Mouse (Mus musculus) kidney, postnatal 36 days (tissue): Measurements from ENCODE around the gene Kmt2b.

Source experiments
- DNase-seq, 2 experiments: peaks; one replicate each; pipeline ENCODE4 v3.0.0; 2021 to 2022; ENCODE audit warnings: mixed read lengths in 2 of 2

The Kmt2b gene

DNA sequence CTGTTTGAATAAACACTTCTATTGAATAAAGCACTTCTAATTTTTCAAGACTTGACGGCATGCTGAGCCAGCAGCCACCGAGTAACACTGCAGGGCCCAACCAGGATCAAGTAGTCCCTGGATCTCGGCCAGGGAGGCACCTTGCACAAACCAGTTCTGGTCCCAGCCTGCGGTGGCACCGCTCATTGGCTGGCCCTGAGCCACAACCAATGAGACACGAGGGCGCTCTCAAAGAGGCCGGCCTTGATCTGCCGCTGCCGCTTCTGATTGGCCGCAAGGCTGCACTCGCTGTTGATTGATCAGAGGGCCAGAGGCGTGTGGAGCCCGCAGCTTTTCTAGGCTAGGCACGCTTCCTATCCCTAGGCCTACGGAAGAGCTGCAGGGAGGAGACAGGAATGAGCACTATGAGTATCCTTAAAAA, 11.4 kb upstream of the Kmt2b start:
- peak; percentile 98 for DNase-seq

GRCm38 (mm10) chr7:30598786-30599185, 10.3 kb upstream of the Kmt2b start, which contains the start of gene Zbtb32:
Gene Zbtb32, minus strand, starts transcription at chr7:30598909.
- no peak for DNase-seq

DNA sequence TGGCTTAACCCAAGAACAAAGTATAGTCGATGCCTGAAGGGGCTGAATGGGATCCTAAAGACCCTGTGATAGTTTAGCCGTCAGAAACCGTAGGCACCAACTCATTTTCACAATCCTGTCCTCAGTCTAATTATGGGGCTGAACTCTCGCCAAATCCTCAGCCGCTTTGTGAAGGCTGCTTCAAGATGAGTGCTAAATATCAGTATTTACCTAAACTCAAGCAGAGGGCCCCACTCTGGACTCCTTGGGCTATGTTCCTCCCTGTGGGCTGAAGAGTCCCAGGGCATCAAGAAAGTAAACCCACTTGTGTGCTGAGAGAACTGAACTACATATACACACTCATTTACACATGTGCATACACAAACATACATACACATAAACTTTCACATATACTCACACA, 8.3 kb upstream of the Kmt2b start:
- no peak for DNase-seq

GRCm38 (mm10) chr7:30596093-30596492, 7.6 kb upstream of the Kmt2b start:
- no peak for DNase-seq

- DNase-seq, result no peak
These were observed 6.0 kb upstream of the Kmt2b start for GRCm38 (mm10) chr7:30594510-30595024.

DNA sequence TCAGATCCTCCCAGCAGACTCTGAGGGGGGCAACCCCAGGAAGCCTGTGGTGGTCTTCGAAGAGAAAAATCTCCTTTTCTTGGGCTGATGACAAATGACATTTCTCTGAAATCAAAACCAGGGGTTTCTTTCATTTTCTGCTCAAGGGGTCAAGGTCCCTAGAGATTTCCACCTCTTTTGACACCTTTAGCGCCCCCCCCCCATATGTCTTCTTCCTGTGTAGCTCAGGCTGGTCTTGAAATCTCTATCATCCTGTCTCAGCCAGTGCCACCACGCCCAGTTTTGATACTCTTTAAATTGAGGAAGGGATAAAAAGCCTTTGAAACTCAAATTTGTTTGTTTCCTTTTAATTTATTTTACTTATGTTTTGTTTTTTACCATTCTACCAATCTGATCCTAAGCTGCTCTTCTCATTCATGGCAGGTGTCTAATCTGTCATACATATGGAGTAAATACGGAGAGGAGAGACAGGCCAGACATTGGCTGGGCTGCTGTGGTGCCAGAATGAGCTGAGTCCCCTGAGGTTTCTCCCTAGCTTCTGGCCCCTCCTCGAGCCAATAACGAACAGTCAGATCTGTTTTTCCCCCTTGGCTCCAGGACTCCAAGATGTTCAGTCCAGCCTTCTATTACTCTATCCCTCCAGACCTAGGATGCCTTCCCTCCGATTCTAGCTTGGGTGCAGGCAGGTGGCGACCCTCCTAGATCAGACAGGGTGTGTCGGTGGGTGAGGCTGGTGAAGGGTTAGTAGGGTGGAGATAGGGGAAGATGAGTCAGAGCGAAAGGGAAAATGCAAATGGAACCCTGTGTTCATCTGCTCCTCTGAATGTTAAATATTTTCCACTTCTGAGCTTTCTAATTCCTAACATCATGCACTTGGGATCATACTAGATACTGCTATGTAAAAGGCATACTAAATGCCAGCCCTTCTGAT, 5.3 kb upstream of the Kmt2b start:
- no peak for DNase-seq

GRCm38 (mm10) chr7:30592772-30593423, 4.4 kb upstream of the Kmt2b start:
- no peak for DNase-seq

DNA sequence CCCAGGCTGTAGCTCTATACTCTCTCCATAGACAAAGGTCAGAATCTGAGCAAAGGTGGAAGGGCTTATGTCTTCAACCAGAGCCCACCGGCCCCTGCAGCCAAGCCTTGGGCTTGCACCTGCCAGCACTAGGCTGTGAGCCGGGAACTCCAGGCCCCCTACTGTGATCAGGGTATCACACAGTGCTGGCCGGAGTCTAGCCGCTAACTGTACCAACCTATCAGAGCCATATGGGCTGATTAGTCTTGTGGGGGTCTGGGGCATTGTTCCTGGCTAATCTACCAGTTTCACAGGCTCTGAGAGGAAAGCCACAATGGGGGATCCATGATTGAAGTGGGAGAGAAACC, 3.1 kb upstream of the Kmt2b start:
- no peak for DNase-seq

DNA sequence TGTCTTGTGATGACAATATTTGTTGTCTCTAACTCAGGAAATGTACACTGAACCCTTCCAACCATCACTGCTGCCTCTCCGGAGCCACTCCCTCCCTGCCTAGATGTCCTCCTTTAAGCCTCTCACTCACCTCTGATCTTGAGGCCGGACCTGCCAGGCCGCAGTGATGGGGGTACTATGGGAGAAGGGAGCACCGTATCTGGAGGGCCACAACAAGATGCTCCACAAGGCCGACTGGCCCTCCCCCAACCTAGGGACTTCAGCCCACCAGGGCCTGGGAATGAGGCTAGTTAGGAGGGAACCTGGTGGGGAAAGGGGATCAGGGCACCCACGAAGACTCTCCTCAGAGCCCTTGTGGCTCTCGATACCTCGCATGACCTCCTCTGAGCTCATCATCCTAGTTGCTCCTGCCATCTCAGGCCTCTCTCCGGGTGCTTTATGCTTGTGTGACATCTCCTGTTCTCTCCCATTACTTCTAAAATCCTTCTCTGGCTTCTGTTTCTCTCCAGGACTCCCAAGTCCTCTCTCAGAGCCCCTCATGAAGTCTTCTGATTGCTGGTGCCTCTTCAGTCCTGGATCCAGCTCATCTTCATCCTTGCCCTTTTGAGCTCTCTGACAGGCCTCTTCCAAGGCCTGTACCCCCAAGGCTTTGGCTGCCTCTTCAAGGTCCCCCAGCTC, 2.5 kb upstream of the Kmt2b start:
- DNase-seq, result no peak

DNA sequence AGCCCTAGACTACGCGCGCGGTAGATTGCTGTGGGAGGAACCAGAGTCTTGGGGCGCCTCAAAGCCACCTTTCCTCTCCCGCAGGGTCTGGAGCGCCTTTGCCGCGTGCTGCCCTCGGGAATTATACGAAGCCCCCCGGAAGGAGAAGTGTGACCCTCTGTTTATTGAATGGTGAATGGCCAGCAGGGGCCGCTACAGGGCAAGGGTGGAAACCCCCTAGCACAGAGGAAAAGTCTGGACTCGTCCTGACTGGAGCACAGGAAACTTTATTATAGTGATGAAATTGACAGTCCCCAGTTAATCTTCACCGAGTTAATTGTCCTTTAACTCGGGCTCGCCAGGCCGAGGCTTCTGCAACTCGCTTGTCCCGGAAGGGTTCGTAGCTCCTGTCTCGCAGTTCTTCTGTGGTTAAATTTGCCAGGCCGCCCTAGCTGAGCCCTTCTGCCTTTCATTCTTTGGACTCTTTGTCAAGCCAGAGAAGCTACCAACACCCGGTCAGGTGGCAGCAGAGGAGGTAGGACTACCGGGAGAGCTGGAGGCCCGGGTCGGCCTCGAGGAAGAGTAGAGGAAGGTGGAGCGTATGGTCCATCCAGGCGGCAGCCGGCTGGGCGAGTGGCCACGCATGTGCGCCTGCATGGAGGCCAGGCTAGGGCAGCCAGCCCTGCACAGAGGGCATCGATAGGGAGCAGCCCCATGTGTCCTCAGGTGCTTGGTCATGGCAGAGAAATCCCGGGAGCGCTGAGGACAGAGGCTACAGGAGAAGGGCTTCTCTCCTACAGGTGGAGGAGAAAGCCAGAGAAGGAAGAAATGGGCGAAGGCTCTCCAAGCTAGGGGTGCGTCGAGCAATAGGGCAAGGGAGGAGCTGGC, 1.1 kb upstream of the Kmt2b start:
- DNase-seq, result peak; percentile 89 to 95

- peak; percentile 24 to 53 for DNase-seq
These were observed 471 bp downstream of the Kmt2b start for GRCm38 (mm10) chr7:30587842-30588667.

- DNase-seq, result no peak
These were observed 2.0 kb downstream of the Kmt2b start for GRCm38 (mm10) chr7:30586455-30587020.

- DNase-seq, result no peak
These were observed 3.4 kb downstream of the Kmt2b start for GRCm38 (mm10) chr7:30585170-30585569.

GRCm38 (mm10) chr7:30584339-30584738, 4.2 kb downstream of the Kmt2b start:
- no peak for DNase-seq

- peak in 1 of 2 experiments; percentile 27 for DNase-seq
These were observed 7.0 kb downstream of the Kmt2b start for GRCm38 (mm10) chr7:30581547-30581946.

DNA sequence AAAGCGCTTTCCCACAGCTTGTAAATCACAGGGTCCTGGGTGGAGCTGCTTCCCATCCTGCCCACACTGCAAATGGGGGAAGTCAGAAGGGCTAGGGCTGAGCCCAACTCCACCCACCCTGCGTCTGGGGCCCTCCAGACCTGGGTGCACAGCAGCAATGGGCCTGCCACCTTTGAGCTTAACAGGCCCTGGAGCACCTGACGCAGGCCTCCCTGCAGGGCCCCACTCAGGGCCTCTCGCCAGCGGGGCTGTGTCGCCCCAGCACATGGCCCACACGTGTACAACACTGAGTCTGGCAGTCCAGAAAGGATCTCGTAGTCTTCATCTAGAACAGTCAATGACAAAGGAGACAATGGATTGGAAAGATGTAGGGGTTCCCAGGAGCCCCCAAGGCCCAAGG, 8.6 kb downstream of the Kmt2b start:
- no peak for DNase-seq

DNA sequence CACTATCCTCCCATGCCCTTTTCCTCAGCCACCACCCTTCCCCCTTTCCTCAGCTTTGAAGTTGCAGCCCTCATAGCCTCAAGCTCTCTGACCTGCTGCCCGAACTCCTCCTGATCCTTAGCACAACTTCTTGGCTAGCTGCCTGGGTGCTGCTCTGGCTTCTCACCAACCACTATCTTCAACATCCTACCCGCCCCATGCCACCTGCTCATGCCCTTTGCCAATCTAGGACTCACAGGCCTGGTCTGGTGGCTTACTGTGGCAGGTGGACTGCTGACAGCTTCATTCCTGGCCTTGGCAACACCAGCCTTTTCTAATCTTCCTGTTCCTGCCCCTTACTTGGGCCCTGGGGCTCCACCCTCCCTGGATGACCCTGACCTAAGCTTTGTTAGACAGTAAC, 15.6 kb downstream of the Kmt2b start:
- peak; percentile 81 to 87 for DNase-seq

- DNase-seq, result no peak
These were observed 16.1 kb downstream of the Kmt2b start for GRCm38 (mm10) chr7:30572389-30572788.

DNA sequence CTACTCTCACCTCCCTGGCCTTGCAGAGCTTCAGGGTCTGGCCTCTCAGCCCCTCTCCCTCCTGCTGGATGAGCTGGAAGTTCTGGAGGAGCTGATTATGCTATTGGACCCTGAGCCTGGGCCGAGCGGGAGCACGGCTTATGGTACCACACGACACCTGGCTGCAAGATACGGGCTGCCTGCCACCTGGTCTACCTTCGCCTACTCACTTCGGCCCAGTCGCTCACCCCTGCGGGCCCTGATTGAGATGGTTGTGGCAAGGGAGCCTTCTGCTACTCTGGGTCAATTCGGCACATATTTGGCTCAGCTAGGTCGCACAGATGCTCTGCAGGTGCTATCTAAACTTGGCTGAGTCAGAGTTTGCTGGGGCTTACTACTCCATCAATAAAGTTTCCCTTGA, 21.0 kb downstream of the Kmt2b start:
- DNase-seq, result no peak

DNA sequence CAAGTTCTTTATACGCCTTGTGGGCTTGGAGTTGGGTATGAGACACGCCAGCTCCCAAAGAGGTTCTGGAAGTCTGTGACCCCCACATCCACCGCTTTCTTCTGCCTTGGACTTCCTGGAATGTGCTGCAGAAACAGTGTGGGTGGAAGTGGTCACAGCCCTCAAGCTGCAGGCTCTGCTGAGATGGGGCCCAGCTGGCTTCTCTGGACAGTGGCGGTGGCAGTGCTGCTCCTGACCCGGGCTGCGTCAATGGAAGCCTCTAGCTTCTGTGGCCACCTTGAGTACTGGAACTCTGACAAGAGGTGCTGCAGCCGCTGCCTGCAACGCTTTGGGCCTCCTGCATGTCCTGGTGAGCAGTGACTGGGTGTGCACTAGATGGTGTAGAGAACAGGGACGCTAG, 22.5 kb downstream of the Kmt2b start:
- DNase-seq, result no peak

- no peak for DNase-seq
These were observed 23.5 kb downstream of the Kmt2b start, which contains the start of gene Igflr1 for GRCm38 (mm10) chr7:30564970-30565571. Gene Igflr1, plus strand, starts transcription at chr7:30565427.
